Mouse (Mus musculus) kidney, adult 2 months (tissue): ENCODE results near the gene Cnot11. TPM values are rescaled to one million over a fixed set of nuclear protein-coding genes. Genes with fewer than 3 reads are reported as not detected.

Source experiments
- DNase-seq: peaks from one replicate; pipeline ENCODE4 v3.0.0; 2021
- H3K27ac ChIP-seq: fragments of 200-500 bp; 2 replicates; pipeline ENCODE4 v1.5.1; 2012; ENCODE audit warnings: low read depth, low read length, control low read depth, inconsistent platforms; ENCODE audit not compliant: insufficient read depth
- H3K27me3 ChIP-seq: fragments of 200-500 bp; replicated peaks from 2 replicates; pipeline ENCODE4 v1.6.1; 2012; ENCODE audit warnings: mild to moderate bottlenecking, moderate library complexity, low read length, inconsistent platforms; ENCODE audit not compliant: control insufficient read depth, insufficient read depth
- H3K36me3 ChIP-seq: fragments of 200-500 bp; 2 replicates; pipeline ENCODE4 v1.6.1; 2012; ENCODE audit warnings: mild to moderate bottlenecking, moderate library complexity, low read length, inconsistent platforms; ENCODE audit not compliant: control insufficient read depth, insufficient read depth
- H3K4me1 ChIP-seq: fragments of 200-500 bp; 2 replicates; pipeline ENCODE4 v1.6.1; 2011; ENCODE audit warnings: low read length; ENCODE audit not compliant: control insufficient read depth, insufficient read depth
- H3K4me3 ChIP-seq: fragments of 200-500 bp; 2 replicates; pipeline ENCODE4 v1.5.1; 2011; ENCODE audit warnings: mild to moderate bottlenecking, low read depth, low read length, control low read depth; ENCODE audit not compliant: insufficient read depth
- CTCF ChIP-seq: fragments of 200-500 bp; conservative IDR thresholded peaks from 2 replicates; pipeline ENCODE4 v1.5.1; 2011; ENCODE audit warnings: low read depth, mild to moderate bottlenecking, control low read depth, low read length, moderate library complexity, mixed read lengths; ENCODE audit not compliant: insufficient read depth, insufficient read length
- POLR2A ChIP-seq: fragments of 200-500 bp; IDR thresholded peaks from one replicate; pipeline ENCODE4 v1.6.1; 2011; ENCODE audit warnings: low read depth, low read length, control low read depth
- WGBS: fragments of 180-500 bp; shearing (Covaris S2); methylation state at CpG from one replicate; pipeline ENCODE4 v1.1.7; 2018; 5-methylcytosine and 5-hydroxymethylcytosine counted together
- polyA plus RNA-seq: library from polyadenylated mRNA; depleted of rRNA; stranded (reverse); fragments of >200 nt; gene quantifications from 2 replicates; pipeline ENCODE4 v1.2.3, GENCODE M21; 2012

The Cnot11 gene
- polyA plus RNA-seq, 1 experiment = 18.2 TPM

GRCm38 (mm10) chr1:39571653-39572052 is 36.9 kb downstream of the Cnot11 start:
- DNase-seq = no peak
- Histone ChIP-seq H3K27ac (no peak overlapping the region), H3K36me3 (no peaks in the 10 kb centered on the region), H3K27me3 (no peaks in the 10 kb centered on the region), H3K4me1 (peaks cover 12% of the 10 kb centered on the region; the same call in 1 of the 2 replicates), H3K4me3 (no peak overlapping the region)
- no peak for TF ChIP-seq CTCF
- TF ChIP-seq POLR2A = no peak
- WGBS = 43% methylated on average over 6 of the region's 6 CpGs

DNA sequence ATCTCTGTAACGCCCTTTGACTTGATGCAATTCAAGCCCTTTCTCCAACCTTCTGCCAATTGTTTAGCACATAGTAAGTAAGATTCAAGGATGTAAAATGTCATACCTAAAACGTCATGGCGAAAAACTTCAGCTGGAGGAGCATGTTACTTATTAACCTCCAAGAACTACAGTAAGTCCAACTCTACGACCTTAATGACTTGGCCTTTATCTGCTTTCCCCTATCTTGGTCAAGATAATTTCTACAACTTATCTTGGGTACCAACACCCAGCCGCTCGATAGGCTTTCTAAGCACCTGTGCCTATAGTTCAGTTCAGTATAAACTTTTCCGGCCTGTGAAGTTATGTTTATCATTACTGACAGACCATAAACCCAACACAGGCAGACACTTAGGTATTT is 39.1 kb downstream of the Cnot11 start:
- WGBS = 48% methylated on average over 7 of the region's 7 CpGs
- Histone ChIP-seq H3K27ac (no peak overlapping the region), H3K36me3 (no peaks in the 10 kb centered on the region), H3K4me1 (peaks cover 16% of the 10 kb centered on the region; the same call in 1 of the 2 replicates), H3K4me3 (no peak overlapping the region), H3K27me3 (no peaks in the 10 kb centered on the region)
- TF ChIP-seq CTCF = no peak
- TF ChIP-seq POLR2A = no peak
- peak; percentile 37 for DNase-seq

DNA sequence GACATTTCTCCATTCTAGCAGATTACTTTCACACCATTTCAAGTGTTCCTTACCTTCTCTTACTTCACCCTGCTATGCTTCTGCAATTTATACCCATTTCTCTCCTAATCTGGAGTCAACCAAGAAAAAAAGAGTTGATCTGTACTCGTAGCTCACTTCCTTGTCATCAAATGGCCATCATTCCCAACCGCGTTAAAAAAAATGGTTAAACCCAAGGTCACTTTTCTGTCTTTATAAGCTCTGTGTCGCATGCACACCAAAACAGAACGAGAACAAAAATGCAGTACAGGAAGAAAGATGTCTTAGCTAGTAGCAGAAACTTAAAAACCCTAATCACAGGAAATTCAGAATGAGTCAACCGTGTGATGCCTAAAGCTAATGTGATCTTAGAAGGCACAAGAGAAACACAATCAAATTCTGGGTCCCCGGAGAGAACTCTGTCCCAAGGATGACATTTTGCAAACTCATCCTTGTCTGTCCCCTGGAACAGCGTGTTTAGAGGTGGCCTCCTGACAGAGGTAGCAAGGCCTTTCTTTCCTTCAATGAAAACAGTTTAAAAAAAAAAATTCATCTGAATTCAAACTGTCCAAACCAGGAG is 41.1 kb downstream of the Cnot11 start:
- 20% methylated on average over 8 of the region's 8 CpGs for WGBS

GRCm38 (mm10) chr1:39576431-39577243 is 41.8 kb downstream of the Cnot11 start:
- H3K27ac ChIP-seq = peak overlapping the region; percentile 87
- H3K4me1 ChIP-seq = peaks cover 13% of the 10 kb centered on the region; the same call in 1 of the 2 replicates
- under 1% methylated on average over 88 of the region's 88 CpGs for WGBS
- H3K27me3 ChIP-seq = no peaks in the 10 kb centered on the region
- no peaks in the 10 kb centered on the region for H3K36me3 ChIP-seq
- H3K4me3 ChIP-seq = peak overlapping the region; percentile 90
- peak; percentile 57 for DNase-seq
- TF ChIP-seq POLR2A = no peak
- no peak for TF ChIP-seq CTCF

More for the DNA sequence above, 41.1 kb downstream of the Cnot11 start:
- H3K27me3 ChIP-seq = no peaks in the 10 kb centered on the region
- H3K36me3 ChIP-seq = no peaks in the 10 kb centered on the region
- DNase-seq = no peak
- TF ChIP-seq POLR2A (no peak), CTCF (no peak)
- peak overlapping the region; percentile 90 for H3K4me3 ChIP-seq
- no peak overlapping the region for H3K27ac ChIP-seq
- peaks cover 16% of the 10 kb centered on the region; the same call in 1 of the 2 replicates for H3K4me1 ChIP-seq

- DNase-seq = peak; percentile 96
- peak within 1 kb of the TSS; percentile 87 for H3K27ac ChIP-seq
- under 1% methylated on average over 49 of the region's 49 CpGs for WGBS
These were observed 42.5 kb downstream of the Cnot11 start, which contains the start of gene Rnf149 for GRCm38 (mm10) chr1:39577253-39577705. TSS of gene Rnf149 (minus strand) at chr1:39577405.

GRCm38 (mm10) chr1:39578446-39578845 is 43.7 kb downstream of the Cnot11 start:
- Histone ChIP-seq H3K27me3 (no peaks in the 10 kb centered on the region), H3K4me1 (peaks cover 13% of the 10 kb centered on the region; the same call in 1 of the 2 replicates), H3K36me3 (no peaks in the 10 kb centered on the region), H3K27ac (no peak overlapping the region), H3K4me3 (no peak overlapping the region)
- WGBS = 82% methylated on average over 5 of the region's 5 CpGs
- DNase-seq = no peak
- no peak for TF ChIP-seq CTCF
- TF ChIP-seq POLR2A = no peak

More at GRCm38 (mm10) chr1:39577253-39577705, 42.5 kb downstream of the Cnot11 start, which contains the start of gene Rnf149:
- Histone ChIP-seq H3K27me3 (no peaks in the 10 kb centered on the region), H3K4me3 (peak within 1 kb of the TSS; percentile 90), H3K36me3 (no peaks in the 10 kb centered on the region), H3K4me1 (peaks cover 13% of the 10 kb centered on the region; the same call in 1 of the 2 replicates)
- peak; percentile 54 for TF ChIP-seq POLR2A
- no peak for TF ChIP-seq CTCF

- Histone ChIP-seq H3K36me3 (no peaks in the 10 kb centered on the region), H3K27me3 (no peaks in the 10 kb centered on the region), H3K27ac (no peak overlapping the region), H3K4me1 (peaks cover 7% of the 10 kb centered on the region; the same call in 1 of the 2 replicates), H3K4me3 (no peak overlapping the region)
- TF ChIP-seq POLR2A (no peak), CTCF (no peak)
- DNase-seq = no peak
- 78% methylated on average over 6 of the region's 6 CpGs for WGBS
These were observed 44.3 kb downstream of the Cnot11 start for GRCm38 (mm10) chr1:39579139-39579538.
